Mouse (Mus musculus) embryonic facial prominence, embryonic 10.5 days (tissue): ENCODE data around the gene Nxt1. TPM values are rescaled to one million over a fixed set of nuclear protein-coding genes. Genes with fewer than 3 reads are reported as not detected.

Experiments
- DNase-seq: peaks from one replicate; pipeline ENCODE4 v3.0.0-alpha.2; 2017; ENCODE audit warnings: low spot score
- H3K27ac ChIP-seq: fragments of 300-500 bp; sonication (generic); replicated peaks from 2 replicates; pipeline ENCODE4 v1.5.1; 2016; ENCODE audit warnings: mild to moderate bottlenecking
- H3K27me3 ChIP-seq: fragments of 300-500 bp; sonication (generic); replicated peaks from 2 replicates; pipeline ENCODE4 v1.6.1; 2016; ENCODE audit warnings: low read depth, mild to moderate bottlenecking; ENCODE audit not compliant: poor library complexity, severe bottlenecking
- H3K36me3 ChIP-seq: fragments of 300-500 bp; sonication (generic); replicated peaks from 2 replicates; pipeline ENCODE4 v1.6.1; 2016; ENCODE audit warnings: mild to moderate bottlenecking, moderate library complexity
- H3K4me1 ChIP-seq: fragments of 300-500 bp; sonication (generic); 2 replicates; pipeline ENCODE4 v1.6.1; 2016
- H3K4me3 ChIP-seq: fragments of 300-500 bp; sonication (generic); 2 replicates; pipeline ENCODE4 v1.5.1; 2016; ENCODE audit warnings: mild to moderate bottlenecking, moderate library complexity
- H3K9me3 ChIP-seq: fragments of 300-500 bp; sonication (generic); 2 replicates; pipeline ENCODE4 v1.6.1; 2016; ENCODE audit warnings: mild to moderate bottlenecking
- WGBS: fragments of 180-500 bp; shearing (Covaris S2); methylation state at CpG from one replicate; pipeline ENCODE4 v1.1.7; 2016; 5-methylcytosine and 5-hydroxymethylcytosine counted together
- polyA plus RNA-seq: library from polyadenylated mRNA; unstranded; fragments of >200 nt; fragmentation: Nextera tagmentation; extraction: Ambion mirVana; gene quantifications from 2 replicates; pipeline ENCODE4 v1.2.1, GENCODE M21; 2016

Gene Nxt1
- polyA plus RNA-seq, 1 experiment from 2014 or later = 142 TPM

GRCm38 (mm10) chr2:148706409-148707201 lies 34.2 kb downstream of the Nxt1 start:
- DNase-seq = no peak

GRCm38 (mm10) chr2:148707202-148707530 lies 34.8 kb downstream of the Nxt1 start:
- Histone ChIP-seq H3K27ac (no peak overlapping the region), H3K27me3 (no peaks in the 10 kb centered on the region), H3K36me3 (peaks cover 24% of the 10 kb centered on the region; the same call in 1 of the 2 replicates), H3K4me1 (no peaks in the 10 kb centered on the region), H3K9me3 (no peaks in the 10 kb centered on the region), H3K4me3 (no peak overlapping the region)
- no peak for DNase-seq
- 75% methylated on average over 6 of the region's 6 CpGs for WGBS

More at GRCm38 (mm10) chr2:148706409-148707201, 34.2 kb downstream of the Nxt1 start:
- Histone ChIP-seq H3K9me3 (no peaks in the 10 kb centered on the region), H3K4me3 (no peak overlapping the region), H3K27me3 (no peaks in the 10 kb centered on the region), H3K4me1 (no peaks in the 10 kb centered on the region), H3K27ac (no peak overlapping the region), H3K36me3 (peaks cover 23% of the 10 kb centered on the region; the same call in 1 of the 2 replicates)
- 82% methylated on average over 15 of the region's 15 CpGs for WGBS

DNA sequence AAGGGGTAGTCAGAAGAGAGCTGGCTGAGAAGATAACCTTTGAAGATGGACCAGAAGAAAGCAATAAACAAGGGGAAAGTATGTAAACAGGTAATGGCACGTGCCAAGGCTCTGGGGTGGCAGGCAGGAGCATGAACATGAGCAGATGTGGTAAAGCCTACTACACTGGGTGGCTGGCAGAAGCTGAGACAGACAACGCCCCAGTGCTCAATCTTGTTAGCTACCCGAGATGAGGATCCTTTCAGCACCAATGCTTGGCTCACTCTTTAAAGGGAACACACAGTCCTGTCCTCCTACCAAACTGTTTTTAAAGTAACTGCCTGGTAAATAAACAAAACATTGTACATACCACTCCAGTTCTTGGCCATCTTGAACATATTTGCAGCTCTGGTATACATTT lies 39.9 kb downstream of the Nxt1 start:
- Histone ChIP-seq H3K36me3 (peaks cover 15% of the 10 kb centered on the region; the same call in 1 of the 2 replicates), H3K27me3 (no peaks in the 10 kb centered on the region), H3K4me1 (no peaks in the 10 kb centered on the region), H3K9me3 (no peaks in the 10 kb centered on the region), H3K27ac (no peak overlapping the region), H3K4me3 (no peak overlapping the region)
- no peak for DNase-seq
- WGBS = 87% methylated on average over 3 of the region's 3 CpGs

DNA sequence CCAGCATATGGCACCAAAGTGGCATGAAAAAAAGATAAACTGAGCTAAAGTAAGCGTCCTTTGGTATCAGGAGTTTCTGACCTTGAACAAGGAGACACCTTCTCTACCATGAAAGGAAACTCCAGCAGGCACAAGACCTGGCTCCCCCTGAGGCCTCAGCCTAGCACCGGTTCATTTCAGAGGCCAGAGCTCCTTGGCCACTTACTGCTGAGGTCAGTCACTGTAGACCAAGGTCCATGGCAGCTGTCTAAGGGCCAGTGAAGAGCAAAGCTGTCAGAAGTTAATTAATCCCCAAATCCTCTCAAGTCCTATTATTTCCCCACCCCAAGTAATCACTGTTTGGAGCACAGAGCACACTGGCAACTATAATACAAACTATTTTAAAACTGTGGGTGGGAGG lies 44.7 kb downstream of the Nxt1 start:
- DNase-seq = no peak
- Histone ChIP-seq H3K4me3 (no peak overlapping the region), H3K27me3 (no peaks in the 10 kb centered on the region), H3K27ac (no peak overlapping the region), H3K36me3 (no peaks in the 10 kb centered on the region), H3K4me1 (no peaks in the 10 kb centered on the region), H3K9me3 (no peaks in the 10 kb centered on the region)
- 70% methylated on average over 2 of the region's 2 CpGs for WGBS

DNA sequence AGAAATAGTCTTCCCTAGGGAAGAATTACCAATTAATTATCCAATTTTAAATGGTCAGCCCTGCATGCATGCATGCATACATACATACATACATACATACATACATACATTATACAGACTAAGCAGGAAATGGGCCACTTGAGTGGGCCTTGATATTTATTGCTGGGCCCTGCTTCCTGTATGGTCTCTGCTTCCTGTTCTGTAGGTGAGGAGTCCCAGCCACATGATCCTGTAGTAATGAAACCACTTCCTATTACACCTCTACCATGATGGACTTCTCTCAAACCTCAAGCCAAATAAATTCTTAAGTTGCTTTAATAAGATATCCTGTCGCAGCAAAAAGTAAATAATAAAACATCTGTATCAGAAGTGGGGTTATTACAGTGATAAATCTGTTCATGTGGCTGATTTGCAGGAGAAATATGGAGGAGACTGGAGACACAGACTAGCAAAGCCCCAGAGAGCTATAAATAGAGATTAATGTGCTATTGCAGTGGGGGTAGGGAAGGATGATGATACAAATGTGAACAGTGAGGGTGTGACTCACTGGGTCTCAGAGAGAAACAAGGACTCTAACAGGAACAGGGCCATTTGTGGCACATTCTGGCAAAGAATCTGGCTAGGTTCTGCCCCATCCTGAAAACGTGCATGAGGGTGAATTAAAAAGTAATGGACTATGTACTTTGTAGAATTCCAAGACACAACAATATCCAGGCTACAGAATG lies 47.0 kb downstream of the Nxt1 start:
- H3K27me3 ChIP-seq = no peaks in the 10 kb centered on the region
- DNase-seq = no peak
- H3K9me3 ChIP-seq = no peaks in the 10 kb centered on the region
- no peaks in the 10 kb centered on the region for H3K36me3 ChIP-seq
- 87% methylated on average over 2 of the region's 2 CpGs for WGBS
- no peak overlapping the region for H3K4me3 ChIP-seq
- no peak overlapping the region for H3K27ac ChIP-seq
- no peaks in the 10 kb centered on the region for H3K4me1 ChIP-seq

Other genes with a start within 250 kb of the Nxt1 start
- gene Cd93, start 229.0 kb upstream of the Nxt1 start, polyA plus RNA-seq = 5.1 and 5.6 TPM in 2 replicates
- 25.6 and 28.1 TPM in 2 replicates for gene Gzf1, start 8.4 kb downstream of the Nxt1 start, polyA plus RNA-seq
- gene Napb, start 59.9 kb downstream of the Nxt1 start, polyA plus RNA-seq = 5.7 and 6.0 TPM in 2 replicates
- gene Cstl1, start 77.8 kb downstream of the Nxt1 start, polyA plus RNA-seq = not detected in 2 replicates
- gene Cst11, start 98.9 kb downstream of the Nxt1 start, polyA plus RNA-seq = not detected in 2 replicates
- not detected in 2 replicates for gene 8030411F24Rik, start 109.4 kb downstream of the Nxt1 start, polyA plus RNA-seq
- gene Cst12, start 116.8 kb downstream of the Nxt1 start, polyA plus RNA-seq = not detected in 2 replicates
- not detected in 2 replicates for gene Cst8, start 126.2 kb downstream of the Nxt1 start, polyA plus RNA-seq
- not detected in 2 replicates for gene Cst13, start 147.5 kb downstream of the Nxt1 start, polyA plus RNA-seq
- gene Cst9, start 162.5 kb downstream of the Nxt1 start, polyA plus RNA-seq = not detected in 2 replicates
- not detected in 2 replicates for gene 9230104L09Rik, start 192.4 kb downstream of the Nxt1 start, polyA plus RNA-seq
- 261 and 265 TPM in 2 replicates for gene Cst3, start 203.1 kb downstream of the Nxt1 start, polyA plus RNA-seq